Mouse (Mus musculus): ENCODE measurements around the gene Sox5.

Gene Sox5

GRCm38 (mm10) chr6:144041941-144042340, 739.8 kb downstream of the Sox5 start:
- DNase-seq (ENCODE audit: low spot score): no peak

- no peak for DNase-seq (ENCODE audit: low spot score)
These were observed 740.6 kb downstream of the Sox5 start for GRCm38 (mm10) chr6:144041188-144041587.

GRCm38 (mm10) chr6:144040349-144040748, 741.4 kb downstream of the Sox5 start:
- no peak for DNase-seq (ENCODE audit: low spot score)

GRCm38 (mm10) chr6:144039221-144039620, 742.6 kb downstream of the Sox5 start:
- peak; percentile 46 for DNase-seq (ENCODE audit: low spot score)

GRCm38 (mm10) chr6:144033191-144033590, 748.6 kb downstream of the Sox5 start:
- no peak for DNase-seq (ENCODE audit: low spot score)

- no peak for DNase-seq (ENCODE audit: low spot score)
These were observed 764.8 kb downstream of the Sox5 start for GRCm38 (mm10) chr6:144016929-144017328.

GRCm38 (mm10) chr6:144011880-144012524, 769.8 kb downstream of the Sox5 start:
- DNase-seq (ENCODE audit: low spot score): no peak

- no peak for DNase-seq (ENCODE audit: low spot score)
These were observed 770.8 kb downstream of the Sox5 start for GRCm38 (mm10) chr6:144010995-144011394.

- no peak for DNase-seq (ENCODE audit: low spot score)
These were observed 771.5 kb downstream of the Sox5 start for GRCm38 (mm10) chr6:144010285-144010684.

- DNase-seq (ENCODE audit: low spot score): no peak
These were observed 776.6 kb downstream of the Sox5 start for GRCm38 (mm10) chr6:144005132-144005531.

- no peak for DNase-seq (ENCODE audit: low spot score)
These were observed 783.6 kb downstream of the Sox5 start for GRCm38 (mm10) chr6:143998201-143998600.

- DNase-seq (ENCODE audit: low spot score): peak; percentile 22
These were observed 784.2 kb downstream of the Sox5 start for GRCm38 (mm10) chr6:143997616-143998015.

GRCm38 (mm10) chr6:143995046-143995445, 786.7 kb downstream of the Sox5 start:
- no peak for DNase-seq (ENCODE audit: low spot score)

- DNase-seq (ENCODE audit: low spot score): no peak
These were observed 794.2 kb downstream of the Sox5 start for GRCm38 (mm10) chr6:143987548-143987947.

GRCm38 (mm10) chr6:143980131-143980530, 801.6 kb downstream of the Sox5 start:
- DNase-seq (ENCODE audit: low spot score): no peak

GRCm38 (mm10) chr6:143967724-143968400, 813.9 kb downstream of the Sox5 start:
- DNase-seq (ENCODE audit: low spot score): no peak

- no peak for DNase-seq (ENCODE audit: low spot score)
These were observed 821.3 kb downstream of the Sox5 start for GRCm38 (mm10) chr6:143960487-143960886.

GRCm38 (mm10) chr6:143960081-143960480, 821.7 kb downstream of the Sox5 start:
- DNase-seq (ENCODE audit: low spot score): no peak

GRCm38 (mm10) chr6:143958372-143958771, 823.4 kb downstream of the Sox5 start:
- DNase-seq (ENCODE audit: low spot score): no peak

- DNase-seq (ENCODE audit: low spot score): no peak
These were observed 824.7 kb downstream of the Sox5 start for GRCm38 (mm10) chr6:143957063-143957462.

- DNase-seq (ENCODE audit: low spot score): no peak
These were observed 833.0 kb downstream of the Sox5 start for GRCm38 (mm10) chr6:143948553-143949308.

- no peak for DNase-seq (ENCODE audit: low spot score)
These were observed 833.7 kb downstream of the Sox5 start for GRCm38 (mm10) chr6:143948071-143948470.

- no peak for DNase-seq (ENCODE audit: low spot score)
These were observed 838.7 kb downstream of the Sox5 start for GRCm38 (mm10) chr6:143943126-143943525.

Data from embryo, embryonic 10 days (tissue).